Mouse (Mus musculus) liver, embryonic 12.5 days (tissue): ENCODE results near the gene Map1a. TPM values are rescaled to one million over a fixed set of nuclear protein-coding genes. Genes with fewer than 3 reads are reported as not detected.

Source experiments
- ATAC-seq: fragments of 200-750 bp; cut with Nextera tagmentation; 2 replicates; pipeline ENCODE4 v1.8.0; 2017; ENCODE audit warnings: moderate number of reproducible peaks, mild to moderate bottlenecking, moderate library complexity
- H3K27ac ChIP-seq: fragments of 300-500 bp; sonication (generic); 2 replicates; pipeline ENCODE4 v1.5.1; 2016; ENCODE audit warnings: mild to moderate bottlenecking
- H3K27me3 ChIP-seq: fragments of 300-500 bp; sonication (generic); replicated peaks from 2 replicates; pipeline ENCODE4 v1.6.1; 2016; ENCODE audit warnings: mild to moderate bottlenecking, moderate library complexity
- H3K36me3 ChIP-seq: fragments of 300-500 bp; sonication (generic); 2 replicates; pipeline ENCODE4 v1.6.1; 2016; ENCODE audit warnings: mild to moderate bottlenecking, moderate library complexity
- H3K4me1 ChIP-seq: fragments of 300-500 bp; sonication (generic); 2 replicates; pipeline ENCODE4 v1.6.1; 2016
- H3K4me2 ChIP-seq: fragments of 300-500 bp; sonication (generic); 2 replicates; pipeline ENCODE4 v1.6.1; 2016; ENCODE audit warnings: mild to moderate bottlenecking, moderate library complexity
- H3K4me3 ChIP-seq: fragments of 300-500 bp; sonication (generic); 2 replicates; pipeline ENCODE4 v1.5.1; 2016; ENCODE audit warnings: mild to moderate bottlenecking, moderate library complexity
- H3K9ac ChIP-seq: fragments of 300-500 bp; sonication (generic); 2 replicates; pipeline ENCODE4 v1.6.1; 2016; ENCODE audit warnings: mild to moderate bottlenecking, moderate library complexity
- H3K9me3 ChIP-seq: fragments of 300-500 bp; sonication (generic); replicated peaks from 2 replicates; pipeline ENCODE4 v1.6.1; 2016; ENCODE audit warnings: mild to moderate bottlenecking, moderate library complexity
- WGBS: fragments of 180-500 bp; shearing (Covaris S2); methylation state at CpG from one replicate; pipeline ENCODE4 v1.1.7; 2016; ENCODE audit not compliant: insufficient replicate concordance; 5-methylcytosine and 5-hydroxymethylcytosine counted together
- polyA plus RNA-seq: library from polyadenylated mRNA; unstranded; fragments of >200 nt; fragmentation: Nextera tagmentation; extraction: Ambion mirVana; gene quantifications from 2 replicates; pipeline ENCODE4 v1.2.1, GENCODE M21; 2016

Map1a gene
- polyA plus RNA-seq = 0.25 and 0.29 TPM in 2 replicates

GRCm38 (mm10) chr2:121288901-121289729 is at the start of gene Map1a:
Gene Map1a, plus strand, starts transcription at chr2:121289600.
- peak within 1 kb of the TSS; percentile 44 for H3K9ac ChIP-seq
- no peaks in the 10 kb centered on the region for H3K36me3 ChIP-seq
- peak within 1 kb of the TSS; percentile 63 for H3K4me3 ChIP-seq
- WGBS = 2% methylated on average over 48 of the region's 48 CpGs
- H3K4me1 ChIP-seq = peaks cover 17% of the 10 kb centered on the region
- H3K4me2 ChIP-seq = peak within 1 kb of the TSS; percentile 93
- peak; percentile 97 for ATAC-seq
- no peak within 1 kb of the TSS for H3K27ac ChIP-seq
- peaks cover 69% of the 10 kb centered on the region for H3K27me3 ChIP-seq
- no peaks in the 10 kb centered on the region for H3K9me3 ChIP-seq

GRCm38 (mm10) chr2:121244099-121244498 is 45.3 kb upstream of the Map1a start:
- Histone ChIP-seq H3K4me1 (no peaks in the 10 kb centered on the region), H3K4me2 (no peak overlapping the region), H3K4me3 (no peak overlapping the region), H3K27me3 (no peaks in the 10 kb centered on the region), H3K27ac (no peak overlapping the region), H3K9me3 (no peaks in the 10 kb centered on the region), H3K9ac (no peak overlapping the region), H3K36me3 (peaks cover 64% of the 10 kb centered on the region)
- 71% methylated on average over 5 of the region's 5 CpGs for WGBS
- ATAC-seq = no peak

- no peak overlapping the region for H3K4me2 ChIP-seq
- H3K4me1 ChIP-seq = no peaks in the 10 kb centered on the region
- no peak overlapping the region for H3K9ac ChIP-seq
- H3K4me3 ChIP-seq = no peak overlapping the region
- H3K27me3 ChIP-seq = no peaks in the 10 kb centered on the region
- 75% methylated on average over 2 of the region's 2 CpGs for WGBS
- no peak for ATAC-seq
- H3K36me3 ChIP-seq = peaks cover 77% of the 10 kb centered on the region
- H3K27ac ChIP-seq = no peak overlapping the region
- H3K9me3 ChIP-seq = no peaks in the 10 kb centered on the region
Measured at GRCm38 (mm10) chr2:121249758-121250157, 39.6 kb upstream of the Map1a start.

- Histone ChIP-seq H3K4me2 (no peak overlapping the region), H3K4me3 (no peak overlapping the region), H3K4me1 (peaks cover 18% of the 10 kb centered on the region), H3K27ac (no peak overlapping the region), H3K9ac (no peak overlapping the region), H3K27me3 (no peaks in the 10 kb centered on the region), H3K9me3 (no peaks in the 10 kb centered on the region), H3K36me3 (peaks cover 12% of the 10 kb centered on the region; the same call in 1 of the 2 replicates)
- no peak for ATAC-seq
- 76% methylated on average over 8 of the region's 8 CpGs for WGBS
Measured at GRCm38 (mm10) chr2:121268446-121268845, 21.0 kb upstream of the Map1a start.

GRCm38 (mm10) chr2:121270521-121271235 is 18.7 kb upstream of the Map1a start:
- Histone ChIP-seq H3K4me2 (peak overlapping the region; percentile 82), H3K9me3 (no peaks in the 10 kb centered on the region), H3K4me3 (peak overlapping the region; percentile 94), H3K27me3 (no peaks in the 10 kb centered on the region), H3K36me3 (peaks cover 10% of the 10 kb centered on the region; the same call in 1 of the 2 replicates), H3K4me1 (peaks cover 18% of the 10 kb centered on the region), H3K9ac (peak overlapping the region; percentile 84), H3K27ac (peak overlapping the region; percentile 61)
- ATAC-seq = peak; percentile 64
- WGBS = 2% methylated on average over 35 of the region's 35 CpGs

GRCm38 (mm10) chr2:121271236-121271927 is 18.0 kb upstream of the Map1a start, which contains the start of gene Trp53bp1:
Gene Trp53bp1, minus strand, starts transcription at chr2:121271407.
- Histone ChIP-seq H3K4me3 (peak within 1 kb of the TSS; percentile 94), H3K27ac (peak within 1 kb of the TSS; percentile 61), H3K4me2 (peak within 1 kb of the TSS; percentile 82), H3K27me3 (no peaks in the 10 kb centered on the region), H3K4me1 (peaks cover 18% of the 10 kb centered on the region), H3K9ac (peak within 1 kb of the TSS; percentile 84), H3K36me3 (peaks cover 10% of the 10 kb centered on the region; the same call in 1 of the 2 replicates), H3K9me3 (no peaks in the 10 kb centered on the region)
- ATAC-seq = peak; percentile 98
- under 1% methylated on average over 37 of the region's 37 CpGs for WGBS

GRCm38 (mm10) chr2:121271928-121272516 is 17.4 kb upstream of the Map1a start:
- H3K9ac ChIP-seq = peak overlapping the region; percentile 84
- ATAC-seq = no peak
- H3K36me3 ChIP-seq = peaks cover 10% of the 10 kb centered on the region; the same call in 1 of the 2 replicates
- peak overlapping the region; percentile 94 for H3K4me3 ChIP-seq
- H3K4me2 ChIP-seq = peak overlapping the region; percentile 82
- 32% methylated on average over 4 of the region's 4 CpGs for WGBS
- H3K4me1 ChIP-seq = peaks cover 18% of the 10 kb centered on the region
- H3K9me3 ChIP-seq = no peaks in the 10 kb centered on the region
- H3K27me3 ChIP-seq = no peaks in the 10 kb centered on the region
- H3K27ac ChIP-seq = no peak overlapping the region

GRCm38 (mm10) chr2:121287850-121288249 is 1.6 kb upstream of the Map1a start:
- Histone ChIP-seq H3K4me2 (no peak overlapping the region), H3K27ac (no peak overlapping the region), H3K9ac (no peak overlapping the region), H3K4me3 (no peak overlapping the region), H3K4me1 (peaks cover 15% of the 10 kb centered on the region), H3K27me3 (peaks cover 60% of the 10 kb centered on the region), H3K36me3 (no peaks in the 10 kb centered on the region), H3K9me3 (no peaks in the 10 kb centered on the region)
- ATAC-seq = no peak
- WGBS = 55% methylated on average over 2 of the region's 2 CpGs

GRCm38 (mm10) chr2:121289730-121290540 is 535 bp downstream of the Map1a start:
- 6% methylated on average over 36 of the region's 36 CpGs for WGBS
- Histone ChIP-seq H3K36me3 (no peaks in the 10 kb centered on the region), H3K9ac (peak overlapping the region; percentile 44), H3K27me3 (peaks cover 77% of the 10 kb centered on the region), H3K27ac (no peak overlapping the region), H3K9me3 (no peaks in the 10 kb centered on the region), H3K4me3 (peak overlapping the region; percentile 63), H3K4me2 (peak overlapping the region; percentile 93), H3K4me1 (peaks cover 25% of the 10 kb centered on the region)
- no peak for ATAC-seq

GRCm38 (mm10) chr2:121292316-121293013 is 3.1 kb downstream of the Map1a start:
- H3K36me3 ChIP-seq = no peaks in the 10 kb centered on the region
- H3K4me2 ChIP-seq = no peak overlapping the region
- H3K9me3 ChIP-seq = no peaks in the 10 kb centered on the region
- H3K27ac ChIP-seq = no peak overlapping the region
- no peak overlapping the region for H3K9ac ChIP-seq
- 48% methylated on average over 5 of the region's 5 CpGs for WGBS
- no peak for ATAC-seq
- H3K4me1 ChIP-seq = peaks cover 42% of the 10 kb centered on the region
- H3K27me3 ChIP-seq = peaks cover 100% of the 10 kb centered on the region
- no peak overlapping the region for H3K4me3 ChIP-seq
